Mouse (Mus musculus): Measurements from ENCODE around the gene Ces2h. TPM values are rescaled to one million over a fixed set of nuclear protein-coding genes. Genes with fewer than 3 reads are reported as not detected.

The Ces2h gene
- total RNA-seq (2023): not detected

DNA sequence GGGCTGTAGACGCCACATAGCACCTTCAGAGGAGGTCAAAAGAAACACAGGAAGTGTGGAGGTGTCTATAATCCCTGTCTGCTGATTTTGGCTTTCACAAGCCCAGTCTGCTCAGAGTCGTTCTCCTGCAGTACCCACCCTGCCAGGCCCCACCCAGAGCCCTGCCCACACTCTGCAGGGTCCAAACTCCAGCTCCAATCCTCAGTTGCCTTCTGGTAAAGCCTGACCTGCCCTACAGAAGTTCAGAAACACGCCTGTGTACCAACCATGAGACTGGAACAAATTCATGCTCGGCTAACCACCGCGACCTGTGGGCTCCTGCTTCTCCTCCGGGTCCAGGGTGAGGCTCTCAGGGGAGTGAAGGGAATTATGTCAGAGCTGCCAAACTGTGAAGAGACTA is at the start of gene Ces2h:
TSS of gene Ces2h (plus strand) at position 268 of the 400 bp plus-strand sequence.

DNA sequence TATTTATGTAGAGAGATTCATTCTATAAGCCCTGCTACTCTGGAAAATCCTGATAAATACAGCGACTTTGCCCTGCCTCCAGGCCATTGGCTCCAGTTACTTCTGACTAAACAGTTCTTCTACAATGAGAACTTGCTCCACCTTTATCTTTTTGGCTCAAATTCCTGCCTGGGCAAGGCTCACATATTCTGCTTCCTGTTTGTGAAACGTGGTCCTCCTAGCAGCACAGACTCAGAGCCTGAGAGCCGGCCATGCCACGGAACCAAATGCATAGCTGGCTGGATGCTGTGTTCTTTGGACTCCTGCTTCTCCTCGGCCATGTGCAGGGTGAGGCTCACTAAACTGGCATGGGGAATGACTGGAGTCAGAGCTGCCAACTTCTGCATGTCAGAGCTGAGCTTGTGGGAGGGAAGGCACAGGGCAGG is 39.1 kb upstream of the Ces2h start, which contains the start of gene Ces2g:
TSS of gene Ces2g (plus strand) at position 182 of the 425 bp plus-strand sequence.

DNA sequence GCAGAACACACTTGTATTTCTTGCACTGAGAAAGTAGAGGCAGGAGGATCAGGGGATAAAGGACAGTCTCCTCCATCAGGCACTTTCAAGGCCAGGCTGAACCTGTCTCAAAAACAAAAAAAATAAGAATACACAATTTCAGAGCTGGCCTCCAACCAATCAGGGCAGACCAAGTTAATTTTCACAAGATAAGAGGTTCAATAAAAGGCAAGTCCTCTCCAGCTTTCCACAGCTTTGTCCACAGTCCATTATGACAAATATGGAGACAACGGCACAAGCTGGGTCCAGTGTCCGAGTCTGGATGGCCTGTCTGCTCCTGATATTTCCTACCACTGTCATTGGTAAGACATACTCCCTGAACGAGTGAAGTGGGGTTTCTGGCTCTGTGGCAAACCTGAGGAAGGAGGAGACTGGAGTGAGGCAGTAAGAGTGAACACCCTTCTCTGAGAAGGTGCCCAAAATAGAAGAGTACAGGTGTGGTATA is 47.8 kb downstream of the Ces2h start, which contains the start of gene Ces3a:
TSS of gene Ces3a (plus strand) at position 231 of the 484 bp plus-strand sequence.

Other genes starting within 250 kb of the Ces2h start
- not detected for gene Ces2b, start 169.3 kb upstream of the Ces2h start, total RNA-seq (2023)
- gene Ces2c, start 153.8 kb upstream of the Ces2h start, total RNA-seq (2023): 0.38 TPM
- not detected for gene Ces2e, start 74.6 kb upstream of the Ces2h start, total RNA-seq (2023)
- not detected for gene Ces2f, start 53.5 kb upstream of the Ces2h start, total RNA-seq (2023)
- 0.65 TPM for gene Ces2g, start 39.1 kb upstream of the Ces2h start, total RNA-seq (2023)
- not detected for gene Ces3a, start 47.7 kb downstream of the Ces2h start, total RNA-seq (2023)
- not detected for gene Ces3b, start 82.9 kb downstream of the Ces2h start, total RNA-seq (2023)
- not detected for gene Ces4a, start 130.9 kb downstream of the Ces2h start, total RNA-seq (2023)
- gene Cbfb, start 169.8 kb downstream of the Ces2h start, total RNA-seq (2023): 99.9 TPM
- 25.0 TPM for gene D230025D16Rik, start 224.3 kb downstream of the Ces2h start, total RNA-seq (2023)